Mouse (Mus musculus) C2C12 (cell line): ENCODE measurements around the gene Zkscan3.

Experiments
- CTCF ChIP-seq: IDR thresholded peaks from one replicate; pipeline ENCODE4 v1.5.1; 2011; ENCODE audit not compliant: control insufficient read depth, insufficient read depth, insufficient read length
- MAX ChIP-seq: IDR thresholded peaks from one replicate; pipeline ENCODE4 v1.6.1; 2011; ENCODE audit warnings: mild to moderate bottlenecking, control low read depth
- MYOD1 ChIP-seq: IDR thresholded peaks from one replicate; pipeline ENCODE4 v1.6.1; 2011; ENCODE audit warnings: low read depth; ENCODE audit not compliant: control insufficient read depth, insufficient read length
- MYOG ChIP-seq: IDR thresholded peaks from one replicate; pipeline ENCODE4 v1.6.1; 2011; ENCODE audit not compliant: control insufficient read depth, insufficient read length; ENCODE audit errors: extremely low read depth
- USF1 ChIP-seq: IDR thresholded peaks from one replicate; pipeline ENCODE4 v1.6.1; 2011; ENCODE audit warnings: low read depth, mild to moderate bottlenecking, control low read depth, moderate library complexity

DNA sequence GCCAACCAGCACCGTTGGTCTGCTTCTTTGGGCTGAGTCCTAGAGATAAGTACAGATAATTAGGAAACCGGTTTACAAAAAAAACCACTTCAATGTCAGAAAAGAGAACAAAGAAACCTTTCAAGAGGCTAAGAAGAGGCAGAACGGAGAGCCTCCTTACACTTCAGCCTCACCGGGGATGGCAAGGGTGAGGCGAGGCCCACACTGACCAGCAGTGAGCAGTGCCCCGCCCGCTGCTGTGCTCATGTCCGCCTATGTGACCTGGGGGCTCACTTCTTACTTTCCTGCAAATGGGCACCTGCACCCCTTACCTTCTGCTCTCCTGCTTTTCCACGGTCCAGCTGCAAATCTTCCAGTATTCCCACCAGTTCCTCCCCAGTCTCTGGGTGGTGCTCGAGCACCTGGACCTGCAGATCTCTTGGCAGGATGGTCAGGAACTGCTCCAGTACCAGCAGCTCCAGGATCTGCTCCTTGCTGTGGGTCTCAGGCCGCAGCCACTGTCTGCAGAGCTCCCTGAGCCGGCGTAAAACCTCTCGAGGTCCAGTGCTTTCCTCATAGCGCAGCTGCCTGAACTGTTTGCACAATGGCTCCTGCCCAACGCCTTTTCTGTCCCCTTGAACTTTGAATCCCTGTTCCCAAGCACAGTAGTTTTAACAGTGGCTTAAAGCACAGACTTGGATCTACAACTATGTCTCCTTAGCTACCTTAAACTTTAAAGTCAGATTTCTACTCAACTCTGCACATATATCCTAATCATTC lies 45.5 kb upstream of the Zkscan3 start:
- no peak for TF ChIP-seq MYOD1
- no peak for TF ChIP-seq MAX
- no peak for TF ChIP-seq CTCF
- TF ChIP-seq USF1: no peak
- TF ChIP-seq MYOG: no peak
